Mouse (Mus musculus) hematopoietic stem cell, adult 5-6 weeks (primary cell): ENCODE data around the gene Smc3. TPM values are rescaled to one million over a fixed set of nuclear protein-coding genes. Genes with fewer than 3 reads are reported as not detected.

Source experiments
- ATAC-seq, 2 experiments: fragments of 125-278 bp in 1 of 2; replicated peaks in 1 of 2; 2 replicates each; pipeline ENCODE4 v1.8.0; 2016 to 2017; ENCODE audit warnings: inconsistent platforms in 2 of 2, mild to moderate bottlenecking in 2 of 2, moderate number of reproducible peaks in 2 of 2, low read depth in 1 of 2, moderate TSS enrichment in 1 of 2; ENCODE audit not compliant: low FRiP score in 2 of 2, poor library complexity in 2 of 2, severe bottlenecking in 2 of 2, insufficient read depth in 1 of 2, low TSS enrichment in 1 of 2
- total RNA-seq: library from RNA; stranded (forward); fragments of 172-1452, 232-1000 nt; gene quantifications from 2 replicates; pipeline ENCODE4 v1.2.3, GENCODE M21; 2017

The Smc3 gene
- total RNA-seq = 149 and 174 TPM in 2 replicates

DNA sequence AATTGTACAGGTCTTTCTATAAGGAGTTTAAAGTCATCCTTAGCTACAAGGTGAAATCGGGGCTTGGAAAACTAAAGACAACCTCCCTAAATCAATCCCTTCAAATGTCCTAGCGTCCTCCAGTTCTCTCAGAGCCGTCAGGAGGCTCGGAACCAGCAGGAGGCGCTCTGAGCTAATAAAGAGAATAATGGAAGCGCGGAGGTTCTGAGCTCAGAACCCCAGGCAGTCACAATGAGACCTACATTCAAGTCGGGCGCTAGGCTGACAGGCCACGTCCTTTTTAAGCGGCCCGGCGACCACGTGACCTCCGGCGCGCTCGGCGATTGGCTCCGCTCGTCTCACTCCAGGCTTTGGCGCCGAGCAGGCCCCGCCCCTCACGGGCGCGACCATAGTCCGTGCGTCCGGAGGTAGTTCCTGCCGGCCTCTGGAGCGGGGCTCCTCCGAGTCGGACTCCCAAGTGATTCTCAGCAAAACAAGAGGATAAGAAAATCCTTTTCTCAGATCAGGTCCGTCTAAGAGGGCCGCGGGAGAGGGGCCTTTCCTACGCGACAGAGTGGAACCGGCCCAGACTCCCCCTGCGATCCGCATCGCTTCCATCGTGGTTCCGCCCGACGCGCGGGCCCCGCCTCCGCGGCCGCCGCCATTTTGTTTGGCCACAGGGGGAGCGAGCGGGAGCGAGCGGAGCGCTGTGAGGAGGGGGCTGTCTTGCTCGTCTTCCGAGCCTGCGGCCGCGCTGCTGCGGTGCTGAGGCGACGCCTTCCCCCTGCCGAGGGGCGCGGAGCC is at the start of gene Smc3:
Smc3 (plus strand) TSS at position 642 of the 783 bp plus-strand sequence.
- peak; percentile 98 to 99 for ATAC-seq

DNA sequence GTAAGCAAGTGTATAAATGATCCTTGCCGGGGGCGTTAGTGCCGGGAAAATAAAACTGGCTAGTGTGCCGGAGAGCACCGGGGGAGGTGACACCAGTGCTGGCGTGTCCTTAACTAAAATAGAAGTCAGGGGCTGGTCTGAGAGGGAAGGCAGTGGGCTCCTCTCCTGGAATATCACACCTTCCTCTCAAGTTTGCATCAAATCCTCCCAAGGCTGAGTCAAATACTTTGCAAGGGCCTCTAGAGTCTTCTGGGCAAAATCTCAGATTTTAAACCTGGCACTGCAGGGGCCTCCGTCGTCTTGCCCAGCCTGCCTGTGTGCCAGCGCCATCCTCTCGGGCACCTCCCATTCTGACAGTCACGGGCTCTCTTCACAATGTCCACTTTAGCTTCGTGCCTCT is 49.2 kb upstream of the Smc3 start:
- no peak for ATAC-seq

DNA sequence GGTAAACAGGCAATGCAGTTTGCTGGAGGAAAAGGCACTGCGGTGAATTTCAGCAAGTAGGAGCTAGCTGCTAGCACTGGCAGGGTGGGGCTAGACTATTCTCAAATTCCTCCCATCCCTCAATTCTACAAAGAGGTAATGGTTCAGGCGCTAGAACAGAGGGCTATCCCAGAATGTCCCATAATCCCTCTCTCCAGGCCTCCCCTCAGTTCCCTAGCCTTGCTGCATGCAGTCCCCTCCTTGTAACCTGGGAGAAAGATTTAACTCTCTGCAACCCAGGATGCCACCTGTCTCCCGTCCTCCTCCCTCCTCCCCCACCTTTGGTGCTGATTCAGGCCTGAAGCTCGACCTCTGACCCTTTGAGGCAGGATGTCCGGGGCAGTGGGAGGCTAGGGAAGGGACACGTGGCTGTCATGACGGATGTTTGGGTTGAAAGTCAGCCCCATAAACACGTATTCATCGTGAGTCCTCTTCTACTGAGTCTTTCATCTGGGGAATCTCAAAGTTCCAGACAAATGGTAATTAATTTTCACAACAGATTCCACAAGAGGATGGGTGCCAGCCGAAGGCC is 47.9 kb upstream of the Smc3 start:
- ATAC-seq = no peak

DNA sequence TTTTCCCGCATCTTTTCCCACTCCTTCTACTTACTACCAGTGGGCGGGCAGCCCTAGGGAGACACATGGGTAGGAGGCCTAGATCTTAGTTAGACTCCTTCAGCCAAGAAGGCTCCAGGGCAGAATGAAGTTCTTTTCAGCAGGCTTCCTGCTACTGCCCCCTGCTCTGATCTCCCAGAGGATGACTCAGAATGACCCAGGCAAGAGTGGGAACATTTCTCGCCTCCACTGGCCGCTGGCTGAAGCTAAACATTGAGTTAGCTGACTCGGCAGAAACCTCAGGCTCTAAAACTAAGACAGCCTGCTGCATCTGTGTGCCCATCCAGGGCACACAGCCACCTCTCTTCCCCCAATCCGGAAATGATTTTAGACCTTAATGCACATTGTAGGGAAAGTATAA is 47.4 kb upstream of the Smc3 start:
- no peak for ATAC-seq

DNA sequence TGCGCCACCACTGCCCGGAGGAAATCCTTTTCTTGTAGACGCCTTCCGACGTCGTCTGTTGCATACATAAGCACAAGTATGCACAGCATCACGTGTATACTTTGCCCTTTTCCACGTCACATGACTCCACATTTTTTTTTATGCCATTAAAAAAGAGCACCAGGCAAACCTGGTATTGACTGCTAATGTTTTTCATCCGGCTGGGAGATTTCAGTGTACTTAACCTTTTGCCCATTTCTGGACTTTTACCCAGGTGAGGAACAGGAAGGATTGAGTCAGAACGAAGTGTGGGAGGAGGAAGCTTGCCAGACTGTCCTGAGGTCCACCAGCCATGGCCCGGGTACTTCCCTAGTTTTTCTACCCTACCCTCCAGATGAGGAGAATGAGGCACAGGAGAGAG is 45.8 kb upstream of the Smc3 start:
- ATAC-seq = no peak

DNA sequence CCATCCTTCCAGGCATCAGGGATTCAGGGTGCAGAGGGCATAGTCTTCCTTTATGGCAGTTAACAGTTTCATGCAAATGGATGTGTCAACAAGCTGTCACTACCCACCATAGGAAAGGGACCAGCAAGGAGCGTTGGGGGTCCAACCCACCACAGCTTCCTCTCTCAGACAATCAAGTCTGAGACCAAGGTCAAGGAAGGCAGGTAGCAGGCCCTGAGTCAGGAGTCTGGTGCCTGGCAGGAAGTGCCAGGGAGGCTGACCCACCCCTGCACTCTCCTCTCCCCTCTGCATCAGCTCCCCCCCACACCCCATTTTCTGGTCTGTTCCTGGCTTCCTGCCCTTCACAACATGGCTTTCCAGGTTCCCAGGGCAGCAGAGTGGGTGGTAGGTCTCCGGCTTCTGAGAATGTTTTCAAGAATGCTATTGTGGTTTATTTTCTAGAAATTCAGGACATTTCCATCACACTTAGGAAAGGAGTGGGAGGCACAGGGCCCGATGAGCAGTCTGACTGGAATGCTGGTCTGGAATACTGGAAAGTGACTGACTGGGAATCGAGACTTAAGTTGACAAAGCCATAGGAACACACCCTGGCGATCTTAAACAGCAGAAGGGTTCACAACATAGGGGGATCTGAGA is 45.1 kb upstream of the Smc3 start:
- peak; percentile 37 to 51; a peak in 3 of 4 replicates for ATAC-seq

DNA sequence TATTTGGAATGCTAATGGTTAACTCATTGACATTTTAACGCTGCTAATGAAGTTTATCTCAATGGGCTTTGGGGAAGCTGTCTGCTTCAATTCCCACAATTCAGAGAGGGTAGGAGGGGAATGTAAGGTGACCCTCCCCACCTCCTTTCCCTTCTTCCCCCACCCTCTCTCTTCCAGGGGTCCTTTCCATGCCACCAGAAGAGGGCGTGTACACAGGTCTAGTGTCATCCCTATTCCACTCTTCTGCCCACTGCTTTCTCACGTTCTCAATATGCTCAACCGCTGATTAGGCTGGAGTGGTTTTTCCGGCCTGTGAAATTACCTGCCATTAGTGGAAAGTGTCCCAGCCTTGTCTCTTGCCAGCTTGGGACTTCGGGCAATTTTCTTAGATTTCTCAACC is 43.4 kb upstream of the Smc3 start:
- no peak for ATAC-seq

DNA sequence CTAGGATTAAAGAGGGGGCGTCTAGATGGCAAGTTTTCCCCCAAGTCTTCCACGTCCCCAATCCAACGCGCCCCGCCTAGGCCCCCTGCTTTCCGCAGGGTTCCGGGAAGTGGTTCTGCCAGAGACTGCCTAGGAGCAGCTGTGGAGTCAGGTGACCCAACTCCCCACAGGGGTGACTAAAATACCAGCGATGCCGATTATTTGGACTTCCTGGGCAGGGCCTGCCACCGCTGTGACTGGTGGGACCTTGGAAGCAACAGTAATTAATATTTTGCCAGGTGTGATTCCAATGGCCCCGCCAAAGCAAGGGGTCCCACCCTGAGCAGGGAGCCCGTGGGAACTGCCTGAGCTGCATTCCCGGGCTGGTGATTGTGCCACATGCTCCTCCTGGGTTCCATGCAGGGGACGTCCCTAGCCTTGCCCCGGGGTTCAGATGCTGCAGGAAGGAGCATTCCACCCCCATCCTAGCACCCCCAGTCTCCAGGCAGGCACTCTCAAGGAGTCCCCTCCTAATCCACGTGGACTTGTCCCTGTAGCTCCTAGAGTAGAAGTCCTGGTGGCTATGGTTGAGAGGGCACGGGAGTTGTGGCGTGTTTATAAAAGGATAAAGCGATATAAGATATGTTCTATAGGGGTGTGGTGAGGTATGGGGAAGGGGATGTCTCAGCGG is 42.8 kb upstream of the Smc3 start:
- ATAC-seq = peak; percentile 69 to 80

DNA sequence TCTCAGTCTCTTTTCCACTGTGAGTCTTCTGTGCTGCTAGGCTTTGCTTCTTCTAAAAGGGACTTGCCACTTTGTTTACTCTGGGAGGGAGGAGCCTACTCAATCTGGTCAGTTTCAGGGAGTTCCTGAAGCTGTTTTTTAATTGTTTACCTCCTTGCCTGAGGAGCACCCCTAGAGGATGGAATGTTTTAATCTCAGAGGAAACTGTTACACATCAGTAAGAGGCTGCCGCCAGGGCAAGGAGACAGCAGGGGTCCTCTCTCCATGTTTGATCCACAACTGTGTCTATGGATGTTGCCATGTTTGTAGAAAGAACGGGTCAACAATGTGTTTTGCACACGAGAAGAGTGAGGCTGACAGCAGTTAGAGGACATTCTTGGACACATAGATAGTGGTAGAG is 39.8 kb upstream of the Smc3 start:
- ATAC-seq = no peak

DNA sequence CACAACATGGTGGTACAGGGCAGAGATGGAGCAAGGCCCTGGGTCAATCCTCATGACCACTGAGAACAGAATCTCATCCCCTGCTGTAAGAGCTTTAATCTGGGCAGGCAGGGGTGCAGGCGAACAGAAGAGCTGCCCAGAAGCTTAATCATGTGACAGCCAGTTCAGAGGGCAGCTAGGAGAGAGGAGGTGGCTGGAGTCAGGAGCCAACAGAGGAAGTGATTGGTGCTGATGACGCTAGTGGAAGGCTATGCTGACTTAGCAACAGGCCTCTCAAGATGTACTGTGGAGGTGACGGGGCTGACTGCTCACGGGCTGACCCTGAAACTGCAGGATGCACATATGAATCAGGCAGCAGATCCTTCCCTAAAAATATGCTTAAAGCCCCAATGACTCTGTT is 36.0 kb upstream of the Smc3 start:
- ATAC-seq = peak in 1 of 2 experiments; percentile 13; a peak in 1 of 4 replicates

DNA sequence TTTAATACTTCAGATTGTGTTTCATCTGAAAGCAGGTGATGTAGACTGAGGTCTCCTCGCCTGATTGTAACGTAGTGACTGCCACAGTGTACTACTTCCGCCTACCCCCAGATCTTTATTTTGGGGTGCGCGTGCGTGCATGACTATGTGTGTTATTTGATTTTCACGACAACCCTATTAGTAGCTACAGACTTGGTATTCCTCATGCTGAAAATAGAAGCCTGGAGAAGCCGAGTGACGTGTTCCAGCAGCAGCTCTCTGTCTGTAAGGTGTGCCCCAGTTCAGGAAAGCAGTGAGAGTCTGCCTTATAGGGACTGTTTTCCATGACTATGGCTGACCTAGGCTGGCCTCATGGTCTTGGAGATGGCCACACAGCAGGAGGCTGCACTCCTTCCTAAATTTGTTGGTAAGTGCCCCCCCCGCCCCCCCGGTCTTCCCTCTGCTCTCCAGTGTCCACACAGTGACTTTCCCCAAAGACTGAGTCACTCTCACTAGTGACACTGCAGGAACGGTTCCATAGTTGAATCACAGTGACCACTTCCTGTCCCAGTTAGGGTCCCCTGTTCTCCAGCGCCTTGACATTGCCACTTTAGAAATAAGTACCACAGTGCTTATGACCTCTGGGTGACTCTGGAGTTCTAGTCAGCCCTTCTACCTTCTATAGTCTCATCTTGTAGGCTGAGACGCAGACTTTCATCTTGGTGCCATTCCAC is 34.5 kb upstream of the Smc3 start:
- ATAC-seq = peak; percentile 47 to 51; a peak in 3 of 4 replicates

DNA sequence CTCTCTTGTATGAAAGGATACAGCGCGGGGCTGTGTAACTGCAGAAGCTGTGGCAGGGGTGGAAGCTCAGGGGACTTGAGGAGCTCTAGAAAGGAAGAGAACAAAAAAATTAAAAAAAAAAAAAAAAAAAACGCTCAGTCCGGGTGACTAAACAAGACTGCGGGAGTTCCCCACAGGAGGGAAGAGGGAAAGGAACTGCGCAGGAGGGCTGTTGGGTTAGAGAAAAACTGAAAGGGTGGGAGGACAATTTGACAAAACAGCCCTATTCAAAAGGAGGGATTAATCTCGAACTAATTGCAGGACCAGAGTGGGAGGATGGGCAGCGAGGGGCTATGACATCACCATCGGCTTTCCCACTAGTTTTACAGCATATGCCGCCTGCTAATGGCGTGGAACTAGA is 32.3 kb upstream of the Smc3 start:
- ATAC-seq = peak; percentile 46 to 52

DNA sequence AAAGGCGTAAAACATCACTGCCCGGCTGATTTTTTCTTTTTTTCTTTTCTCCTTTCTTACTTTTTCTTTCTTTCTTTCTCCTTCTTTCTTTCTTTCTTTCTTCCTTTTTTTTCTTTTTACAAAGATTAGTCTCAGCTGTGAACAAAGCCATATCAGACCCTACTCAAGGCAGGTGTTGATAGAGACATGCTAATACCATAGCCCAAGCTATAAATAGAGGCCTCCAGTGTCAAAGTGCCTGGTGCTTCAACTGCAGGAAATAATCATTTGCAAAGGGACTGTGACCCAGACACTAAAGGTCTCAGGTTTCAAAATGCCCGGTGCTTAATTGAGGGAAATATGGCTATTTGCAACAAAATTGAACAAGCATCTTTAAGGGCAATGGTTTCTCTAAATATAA is 31.6 kb upstream of the Smc3 start:
- ATAC-seq = no peak

DNA sequence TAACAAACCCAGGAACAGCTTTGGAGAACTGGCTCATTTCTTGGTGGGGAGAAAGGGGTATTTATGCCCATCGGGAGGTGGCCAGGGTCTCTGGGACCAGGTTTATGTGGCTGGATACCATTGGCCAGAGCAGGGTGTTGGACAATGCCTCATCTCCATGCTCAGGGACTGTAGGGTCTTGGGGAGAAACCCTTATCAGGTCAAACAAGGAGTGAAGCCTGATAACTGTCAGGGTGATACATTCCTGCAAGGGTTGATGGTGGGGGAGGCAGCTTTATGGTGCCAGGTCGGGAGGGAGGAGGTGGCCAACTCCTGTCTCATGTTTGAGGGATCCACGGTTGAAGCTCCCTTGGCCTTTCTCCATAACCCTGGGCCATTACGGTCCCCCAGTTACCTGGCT is 29.1 kb upstream of the Smc3 start:
- ATAC-seq = no peak

DNA sequence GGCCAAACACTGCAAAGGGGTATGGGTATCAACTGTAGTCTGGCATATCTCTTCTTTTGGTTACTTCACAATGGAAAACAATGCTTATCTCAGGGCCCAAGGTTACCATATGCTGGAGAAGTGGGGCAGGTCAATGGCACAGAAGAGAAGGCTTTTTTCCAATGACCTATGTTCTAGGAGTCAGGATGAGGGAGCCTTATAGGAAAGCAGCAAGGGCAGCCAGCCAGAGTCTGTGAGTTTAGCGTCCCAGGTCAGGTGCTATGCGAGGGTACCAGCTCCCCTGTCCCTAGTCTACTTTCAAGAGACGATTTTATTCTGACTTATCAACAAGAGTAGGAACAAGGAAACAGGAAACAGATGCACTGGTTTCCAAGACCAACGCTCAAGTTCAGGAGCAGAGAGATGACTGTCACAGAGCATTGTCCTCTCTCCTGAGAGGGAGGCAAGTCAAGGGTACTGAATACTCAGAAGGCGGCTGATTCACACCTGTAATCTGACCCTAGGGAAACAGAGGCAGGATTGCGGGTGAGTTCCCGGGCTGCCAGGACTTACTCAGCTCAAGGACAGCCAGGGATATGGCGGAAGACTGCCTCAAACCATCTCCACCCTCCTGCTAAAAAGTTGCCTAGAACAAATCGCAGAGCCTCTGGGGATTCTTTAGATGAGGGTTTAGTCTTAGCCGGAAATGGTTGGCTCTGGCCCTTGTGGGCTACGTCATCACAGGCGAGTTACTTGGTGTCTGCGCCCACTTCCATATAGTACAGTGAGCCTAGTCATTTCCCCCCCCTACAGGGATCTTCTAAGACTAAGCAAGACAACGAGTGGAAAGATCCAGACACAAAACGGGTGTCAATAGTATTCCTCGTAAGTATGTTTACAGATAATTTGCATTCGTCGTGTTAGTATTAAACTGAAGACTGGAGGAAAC is 28.4 kb upstream of the Smc3 start:
- peak; percentile 44 to 49 for ATAC-seq

DNA sequence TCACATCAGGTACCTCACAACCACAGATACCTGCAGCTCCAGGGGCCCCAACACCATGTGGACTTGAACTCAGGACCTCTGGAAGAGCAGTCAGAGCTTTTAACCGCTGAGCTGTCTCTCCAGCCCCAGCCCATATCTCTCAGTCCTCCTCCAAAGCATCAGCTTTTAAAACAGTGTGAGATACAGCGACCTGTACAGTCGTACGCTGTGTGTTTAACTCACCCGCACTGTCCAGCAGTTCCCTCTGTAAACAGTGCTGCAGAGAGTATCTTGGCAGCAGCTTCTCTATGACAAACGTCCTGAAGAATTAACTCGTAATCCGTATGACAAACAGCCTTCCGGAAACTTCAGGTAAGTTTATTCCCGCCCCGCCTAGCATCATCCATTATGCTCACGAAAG is 27.6 kb upstream of the Smc3 start:
- ATAC-seq = no peak

DNA sequence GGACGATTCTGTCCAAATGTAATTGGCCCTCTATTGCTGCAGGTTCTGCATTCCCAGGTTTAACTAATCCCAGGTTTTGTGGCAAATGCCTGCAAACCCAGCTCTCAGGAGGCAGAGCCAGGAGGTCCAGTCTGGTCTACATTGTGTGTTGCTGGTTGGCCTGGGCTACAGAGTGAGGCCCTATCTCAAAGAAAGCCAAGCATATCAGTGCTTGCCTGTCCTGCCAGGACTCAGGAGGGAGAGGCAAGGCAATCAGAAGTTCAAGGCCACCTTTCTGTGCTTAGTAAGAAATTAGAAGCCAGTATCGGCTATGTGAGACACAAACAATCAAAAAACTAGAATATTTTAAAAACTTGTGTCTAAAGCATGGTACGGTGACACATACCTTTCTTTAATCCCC is 27.0 kb upstream of the Smc3 start:
- ATAC-seq = no peak
